Mouse (Mus musculus) urinary bladder, postnatal 36 days (tissue): ENCODE measurements around the gene Stk10.

Source experiments
- DNase-seq, 2 experiments: peaks; one replicate each; pipeline ENCODE4 v3.0.0; 2022; ENCODE audit warnings: low spot score in 2 of 2, mixed read lengths in 1 of 2

Stk10 gene

GRCm38 (mm10) chr11:32524122-32524920, 8.8 kb upstream of the Stk10 start:
- DNase-seq, result no peak

GRCm38 (mm10) chr11:32527006-32527405, 6.1 kb upstream of the Stk10 start:
- no peak for DNase-seq

GRCm38 (mm10) chr11:32530151-32530550, 3.0 kb upstream of the Stk10 start:
- DNase-seq, result no peak

GRCm38 (mm10) chr11:32531871-32532764, 987 bp upstream of the Stk10 start, which contains the start of gene Efcab9:
TSS of gene Efcab9 (minus strand) at chr11:32532081.
- no peak for DNase-seq

GRCm38 (mm10) chr11:32533482-32534261, 567 bp downstream of the Stk10 start:
- peak in 1 of 2 experiments; percentile 49 for DNase-seq

- DNase-seq, result no peak
Observed at GRCm38 (mm10) chr11:32534453-32535075, 1.5 kb downstream of the Stk10 start.

- no peak for DNase-seq
Observed at GRCm38 (mm10) chr11:32535646-32536045, 2.5 kb downstream of the Stk10 start.

GRCm38 (mm10) chr11:32536954-32537353, 3.8 kb downstream of the Stk10 start:
- DNase-seq, result no peak

- no peak for DNase-seq
Observed at GRCm38 (mm10) chr11:32538435-32538834, 5.3 kb downstream of the Stk10 start.

- no peak for DNase-seq
Observed at GRCm38 (mm10) chr11:32538846-32539245, 5.7 kb downstream of the Stk10 start.

GRCm38 (mm10) chr11:32539717-32540116, 6.6 kb downstream of the Stk10 start:
- DNase-seq, result no peak

GRCm38 (mm10) chr11:32540463-32540862, 7.4 kb downstream of the Stk10 start:
- DNase-seq, result no peak

- no peak for DNase-seq
Observed at GRCm38 (mm10) chr11:32542181-32542580, 9.1 kb downstream of the Stk10 start.

- no peak for DNase-seq
Observed at GRCm38 (mm10) chr11:32542687-32543411, 9.7 kb downstream of the Stk10 start.

- DNase-seq, result no peak
Observed at GRCm38 (mm10) chr11:32544041-32544440, 10.9 kb downstream of the Stk10 start.

- DNase-seq, result no peak
Observed at GRCm38 (mm10) chr11:32544497-32544896, 11.4 kb downstream of the Stk10 start.

- DNase-seq, result no peak
Observed at GRCm38 (mm10) chr11:32545605-32546004, 12.5 kb downstream of the Stk10 start.

- peak in 1 of 2 experiments; percentile 51 for DNase-seq
Observed at GRCm38 (mm10) chr11:32546483-32546882, 13.4 kb downstream of the Stk10 start.

GRCm38 (mm10) chr11:32547391-32547947, 14.4 kb downstream of the Stk10 start:
- no peak for DNase-seq

GRCm38 (mm10) chr11:32548240-32548639, 15.1 kb downstream of the Stk10 start:
- no peak for DNase-seq
